Mouse (Mus musculus) neural tube, postnatal 0 days (tissue): ENCODE results near the gene Rps5. TPM values are rescaled to one million over a fixed set of nuclear protein-coding genes. Genes with fewer than 3 reads are reported as not detected.

ENCODE experiments used
- polyA plus RNA-seq: library from polyadenylated mRNA; unstranded; fragments of >200 nt; fragmentation: Nextera tagmentation; extraction: Ambion mirVana; gene quantifications from 2 replicates; pipeline ENCODE4 v1.2.1, GENCODE M21; 2015

The Rps5 gene
- polyA plus RNA-seq: 620 and 632 TPM in 2 replicates

DNA sequence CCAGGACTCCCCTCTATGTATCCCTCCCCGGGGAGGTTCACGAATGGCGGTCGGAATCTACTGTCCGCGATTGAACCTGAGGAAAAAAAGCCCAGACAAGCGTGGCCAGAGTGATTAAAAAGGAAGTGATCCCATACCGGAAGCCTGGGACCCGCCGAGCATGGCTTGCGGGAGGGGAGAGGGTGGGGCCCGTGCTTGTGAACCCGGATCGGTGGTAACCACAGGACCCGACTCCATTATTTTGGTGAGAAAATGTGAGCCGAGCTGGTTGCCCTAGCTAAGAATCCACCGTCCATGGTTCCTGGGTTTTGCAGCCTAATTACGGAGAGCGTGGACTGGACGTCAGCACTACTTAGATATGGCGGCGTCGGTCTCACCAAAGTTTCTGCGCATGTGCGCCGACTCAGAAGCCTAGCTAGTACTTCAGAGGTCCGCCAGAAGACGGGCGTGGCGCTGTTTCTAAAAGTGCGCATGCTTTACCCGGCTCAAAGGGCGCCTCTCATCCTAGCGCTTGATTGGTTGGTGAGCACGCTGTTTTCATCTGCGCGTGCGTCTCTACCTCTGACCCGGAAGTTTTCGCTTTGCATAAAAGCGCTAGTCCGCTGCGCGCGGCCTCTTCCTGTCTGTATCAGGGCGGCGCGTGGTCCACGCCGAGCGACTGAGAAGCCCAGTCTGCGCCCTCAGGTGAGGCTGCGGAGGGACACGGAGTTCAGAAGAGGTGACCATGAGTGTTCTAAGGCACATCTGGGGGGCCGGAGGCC lies at the start of gene Rps5:
Gene Rps5, plus strand, starts transcription at position 586 of the 761 bp plus-strand sequence.

DNA sequence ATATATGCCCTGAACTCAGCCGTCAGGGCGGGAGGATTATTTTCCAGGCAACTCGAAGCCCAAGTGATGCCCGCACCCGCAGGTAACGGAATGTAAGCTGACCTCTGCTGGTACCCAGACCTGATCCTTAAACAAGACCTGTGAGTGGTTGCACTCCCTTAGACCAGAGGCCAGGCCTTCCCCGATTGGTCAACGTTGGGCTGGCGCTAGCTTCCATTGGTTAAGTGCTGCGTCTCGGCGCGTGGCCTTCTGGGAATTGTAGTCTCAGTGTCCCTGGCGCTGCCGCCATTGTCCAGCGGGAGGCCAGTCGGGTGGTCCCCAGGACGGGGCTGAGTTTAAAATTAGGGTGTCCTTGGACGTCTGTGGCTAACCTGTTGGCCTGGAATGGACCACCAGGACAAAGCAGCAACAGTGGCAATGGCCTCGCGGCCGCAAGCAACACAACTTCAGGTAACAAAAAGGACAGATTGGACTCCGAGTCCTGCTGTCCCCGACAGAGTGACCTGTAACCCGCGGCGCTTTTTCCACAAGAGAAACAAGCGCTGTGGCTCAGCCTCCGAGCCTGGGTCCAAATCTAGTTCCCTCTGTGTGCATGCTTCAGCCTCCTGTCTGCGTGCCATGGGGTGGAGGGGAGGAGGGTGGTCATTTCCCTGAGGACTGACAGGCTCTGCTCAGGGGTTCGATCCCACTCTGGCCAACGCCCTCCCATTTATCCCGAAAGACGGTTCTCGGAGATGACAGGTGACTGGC lies 41.0 kb upstream of the Rps5 start, which contains the start of gene Zfp128:
Gene Zfp128, plus strand, starts transcription at position 267 of the 750 bp plus-strand sequence.

DNA sequence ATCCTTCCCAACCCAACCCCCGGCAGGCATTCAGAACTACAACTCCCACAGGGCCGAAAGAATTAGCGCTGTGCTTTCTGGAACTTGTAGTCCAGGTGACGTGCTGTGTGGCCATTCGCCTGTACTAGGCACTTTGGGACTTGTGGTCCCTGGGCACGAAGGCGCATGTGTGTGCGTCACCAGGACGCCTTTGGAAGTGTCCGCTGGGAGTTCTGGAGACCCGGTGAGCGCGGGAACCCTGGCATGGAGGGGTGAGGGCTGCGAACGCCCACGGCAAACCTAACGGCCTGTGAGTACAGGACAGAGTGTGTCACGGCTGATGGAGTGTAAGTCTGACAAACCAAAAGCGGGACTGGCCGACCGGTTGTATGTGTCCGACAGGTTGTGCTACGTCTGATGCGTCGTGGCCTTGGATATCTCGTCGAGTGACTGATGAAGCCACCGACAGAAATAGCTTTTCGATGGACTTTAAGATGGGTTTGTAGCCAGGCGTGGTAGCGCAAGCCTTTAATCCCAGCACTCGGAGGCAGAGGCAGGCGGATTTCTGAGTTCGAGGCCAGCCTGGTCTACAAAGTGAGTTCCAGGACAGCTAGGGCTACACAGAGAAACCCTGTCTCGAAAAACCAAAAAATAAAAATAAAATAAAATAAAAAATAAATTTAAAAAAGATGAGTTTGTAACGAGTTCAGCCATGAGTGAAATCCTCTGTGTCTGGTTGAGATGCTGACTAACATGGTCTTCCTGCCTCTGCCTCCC lies 24.3 kb upstream of the Rps5 start, which contains the start of gene Zscan22:
Gene Zscan22, plus strand, starts transcription at position 161 of the 756 bp plus-strand sequence.

GRCm38 (mm10) chr7:12927191-12927680 lies 5.1 kb downstream of the Rps5 start, which contains the start of gene Rnf225:
TSS of gene Rnf225 (plus strand) at chr7:12927416.

GRCm38 (mm10) chr7:12965678-12966091 lies 43.6 kb downstream of the Rps5 start, which contains the start of gene Zfp324:
TSS of gene Zfp324 (plus strand) at chr7:12965838.

Other genes starting within 250 kb of the Rps5 start
- not detected in 2 replicates for gene Vmn2r55, start 237.3 kb upstream of the Rps5 start, polyA plus RNA-seq
- gene Vmn2r56, start 187.3 kb upstream of the Rps5 start, polyA plus RNA-seq: not detected in 2 replicates
- gene Zscan18, start 118.7 kb upstream of the Rps5 start, polyA plus RNA-seq: 19.4 and 23.9 TPM in 2 replicates
- gene Zfp329, start 103.4 kb upstream of the Rps5 start, polyA plus RNA-seq: 18.5 and 20.4 TPM in 2 replicates
- 15.4 and 15.5 TPM in 2 replicates for gene Zfp110, start 87.5 kb upstream of the Rps5 start, polyA plus RNA-seq
- 4.5 and 5.1 TPM in 2 replicates for gene Zfp128, start 41.1 kb upstream of the Rps5 start, polyA plus RNA-seq
- gene Zscan22, start 24.5 kb upstream of the Rps5 start, polyA plus RNA-seq: 6.8 TPM in 2 replicates
- 1.0 and 1.6 TPM in 2 replicates for gene Rnf225, start 5.1 kb downstream of the Rps5 start, polyA plus RNA-seq
- gene Zfp324, start 43.5 kb downstream of the Rps5 start, polyA plus RNA-seq: 10.5 and 12.2 TPM in 2 replicates
- gene Zfp446, start 55.6 kb downstream of the Rps5 start, polyA plus RNA-seq: 6.8 and 7.0 TPM in 2 replicates
- gene Slc27a5, start 75.9 kb downstream of the Rps5 start, polyA plus RNA-seq: 0.17 and 0.32 TPM in 2 replicates
- gene Trim28, start 76.8 kb downstream of the Rps5 start, polyA plus RNA-seq: 179 and 196 TPM in 2 replicates
- 28.3 and 32.5 TPM in 2 replicates for gene Zbtb45, start 87.7 kb downstream of the Rps5 start, polyA plus RNA-seq
- gene Chmp2a, start 112.5 kb downstream of the Rps5 start, polyA plus RNA-seq: 180 and 183 TPM in 2 replicates
- 188 and 191 TPM in 2 replicates for gene Ube2m, start 116.0 kb downstream of the Rps5 start, polyA plus RNA-seq
- gene Mzf1, start 132.5 kb downstream of the Rps5 start, polyA plus RNA-seq: 8.7 and 10.4 TPM in 2 replicates
- gene Vmn1r85, start 172.9 kb downstream of the Rps5 start, polyA plus RNA-seq: 0.30 and 0.38 TPM in 2 replicates
- not detected in 2 replicates for gene Vmn1r86, start 197.6 kb downstream of the Rps5 start, polyA plus RNA-seq
- gene Vmn1r87, start 217.9 kb downstream of the Rps5 start, polyA plus RNA-seq: not detected in 2 replicates
- gene Vmn1r88, start 237.3 kb downstream of the Rps5 start, polyA plus RNA-seq: not detected in 2 replicates